Mouse (Mus musculus): ENCODE measurements around the gene Tas2r136. TPM values are rescaled to one million over a fixed set of nuclear protein-coding genes. Genes with fewer than 3 reads are reported as not detected.

Gene Tas2r136
- total RNA-seq (2022) = not detected

- no peak for DNase-seq (ENCODE audit: low spot score in 2 of 2)
Measured at GRCm38 (mm10) chr6:132778062-132778461, at the start of gene Tas2r136. Tas2r136 (minus strand) TSS chr6:132778162.

- no peak for DNase-seq (ENCODE audit: low spot score in 2 of 2)
Measured at GRCm38 (mm10) chr6:132802518-132802917, 24.6 kb upstream of the Tas2r136 start, which contains the start of gene Tas2r117. Tas2r117 (plus strand) TSS chr6:132802818.

- DNase-seq (ENCODE audit: low spot score in 2 of 2) = no peak
Measured at GRCm38 (mm10) chr6:132795393-132795792, 17.4 kb upstream of the Tas2r136 start.

- no peak for DNase-seq (ENCODE audit: low spot score in 2 of 2)
Measured at GRCm38 (mm10) chr6:132761831-132762230, 16.1 kb downstream of the Tas2r136 start, which contains the start of gene Tas2r102. Tas2r102 (plus strand) TSS chr6:132762131.

- no peak for DNase-seq (ENCODE audit: low spot score in 2 of 2)
Measured at GRCm38 (mm10) chr6:132754430-132754829, 23.5 kb downstream of the Tas2r136 start, which contains the start of gene Tas2r124. Tas2r124 (plus strand) TSS chr6:132754730.

DNA sequence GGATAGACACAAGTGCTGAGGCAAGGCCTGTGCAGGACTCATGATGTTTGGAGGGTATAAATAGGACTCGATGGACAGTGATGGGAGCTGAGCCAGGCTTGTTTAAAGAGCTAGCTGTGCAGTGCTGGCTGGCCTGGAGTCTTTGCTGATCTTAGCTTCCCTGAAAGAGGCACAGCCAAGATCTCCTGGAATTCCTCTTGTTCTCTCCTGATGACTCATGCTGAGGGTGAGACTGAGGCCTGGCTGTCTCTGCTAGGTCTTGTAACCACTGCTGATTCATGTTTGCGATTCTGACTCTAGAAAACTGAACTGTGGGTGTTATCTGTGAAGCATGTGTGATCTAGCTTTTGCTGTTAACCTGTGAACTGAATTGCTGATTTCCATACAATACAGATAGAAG, 27.8 kb downstream of the Tas2r136 start:
- no peak for DNase-seq (ENCODE audit: low spot score in 2 of 2)

- no peak for DNase-seq (ENCODE audit: low spot score in 2 of 2)
Measured at GRCm38 (mm10) chr6:132737935-132738334, 40.0 kb downstream of the Tas2r136 start, which contains the start of gene Tas2r115. Tas2r115 (minus strand) TSS chr6:132738035.

Other genes starting within 250 kb of the Tas2r136 start
- not detected for gene Prh1, start 208.4 kb downstream of the Tas2r136 start, total RNA-seq (2022)
- not detected for gene Prp2, start 182.2 kb downstream of the Tas2r136 start, total RNA-seq (2022)
- gene A630073D07Rik, start 126.6 kb downstream of the Tas2r136 start, total RNA-seq (2022) = not detected
- gene Tas2r120, start 121.2 kb downstream of the Tas2r136 start, total RNA-seq (2022) = not detected
- gene Tas2r121, start 77.2 kb downstream of the Tas2r136 start, total RNA-seq (2022) = not detected
- gene Tas2r122, start 66.2 kb downstream of the Tas2r136 start, total RNA-seq (2022) = not detected
- not detected for gene Tas2r115, start 40.1 kb downstream of the Tas2r136 start, total RNA-seq (2022)
- gene Tas2r124, start 23.4 kb downstream of the Tas2r136 start, total RNA-seq (2022) = not detected
- not detected for gene Tas2r102, start 16.0 kb downstream of the Tas2r136 start, total RNA-seq (2022)
- gene Tas2r117, start 24.7 kb upstream of the Tas2r136 start, total RNA-seq (2022) = not detected
- gene Tas2r123, start 69.0 kb upstream of the Tas2r136 start, total RNA-seq (2022) = not detected
- gene Tas2r116, start 77.3 kb upstream of the Tas2r136 start, total RNA-seq (2022) = not detected
- not detected for gene Tas2r110, start 89.8 kb upstream of the Tas2r136 start, total RNA-seq (2022)
- gene Tas2r113, start 114.8 kb upstream of the Tas2r136 start, total RNA-seq (2022) = not detected
- gene Tas2r125, start 131.5 kb upstream of the Tas2r136 start, total RNA-seq (2022) = not detected
- gene Tas2r129, start 172.9 kb upstream of the Tas2r136 start, total RNA-seq (2022) = not detected
- gene Tas2r131, start 179.8 kb upstream of the Tas2r136 start, total RNA-seq (2022) = not detected
- not detected for gene Tas2r109, start 202.8 kb upstream of the Tas2r136 start, total RNA-seq (2022)

Measured in gastrocnemius, adult 8-10 months (tissue).